Mouse (Mus musculus): ENCODE measurements around the gene Icam2. TPM values are rescaled to one million over a fixed set of nuclear protein-coding genes. Genes with fewer than 3 reads are reported as not detected.
A peak's percentile ranks its signal among the peaks of the same experiment; 100 is the strongest.

Gene Icam2
- total and polyA plus RNA-seq, 3 experiments: 49.6 to 82.7 TPM; not detected in 1

DNA sequence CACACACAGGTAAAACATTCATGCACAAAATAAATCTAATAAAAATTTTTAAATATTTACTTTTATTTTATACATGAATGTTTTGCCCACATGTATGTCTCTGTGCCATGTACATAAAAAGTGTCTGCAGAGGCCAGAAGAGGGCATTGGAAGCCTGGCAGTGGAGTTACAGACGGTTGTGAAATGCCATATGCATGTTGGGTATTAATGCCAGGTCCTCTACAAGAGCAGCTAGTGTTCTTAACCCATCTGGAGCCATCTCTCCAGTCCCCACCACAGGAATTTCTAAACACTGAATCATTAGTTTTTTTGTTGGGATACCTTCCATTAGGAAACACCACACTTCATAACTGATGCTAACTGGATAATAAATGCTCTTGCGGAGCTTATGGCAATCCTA lies 49.7 kb upstream of the Icam2 start:
- Histone ChIP-seq H3K27me3 (ENCODE audit: control insufficient read depth in 1 of 2, insufficient read depth in 2 of 2, low read length in 2 of 2) (no peaks in the 10 kb centered on the region), H3K36me3 (ENCODE audit: control insufficient read depth in 1 of 2, insufficient read depth in 2 of 2, low read length in 2 of 2) (peaks cover 0 to 32% of the 10 kb centered on the region in 2 experiments; a peak in 3 of 4 replicates), H3K4me1 (ENCODE audit: control insufficient read depth in 1 of 2, insufficient read depth in 2 of 2, low read length in 2 of 2) (peaks cover 24 to 26% of the 10 kb centered on the region in 2 experiments), H3K9me3 (replicated peaks; ENCODE audit: insufficient read depth, low read length) (no peaks in the 10 kb centered on the region), H3K9ac (ENCODE audit: control insufficient read depth, low read depth, low read length, poor library complexity, severe bottlenecking) (no peak overlapping the region), H3K27ac (ENCODE audit: control insufficient read depth, low read depth, low read length) (no peak overlapping the region), H3K4me3 (ENCODE audit: control insufficient read depth in 1 of 2, insufficient read depth in 1 of 2, low read depth in 2 of 2, low read length in 2 of 2) (no peak overlapping the region), H3K79me2 (ENCODE audit: control insufficient read depth, insufficient read depth, low read length, poor library complexity) (no peaks in the 10 kb centered on the region)
- TF ChIP-seq SMC3 (IDR thresholded peaks at IDR 0.05; ENCODE audit: low read depth, low read length): 0 out of 2 replicates have a peak, but pooled peaks have one; percentile 9
- no peak for TF ChIP-seq RAD21 (IDR thresholded peaks at IDR 0.05; ENCODE audit: low read depth, low read length)
- no peak for DNase-seq (ENCODE audit: low read depth, low spot score)

DNA sequence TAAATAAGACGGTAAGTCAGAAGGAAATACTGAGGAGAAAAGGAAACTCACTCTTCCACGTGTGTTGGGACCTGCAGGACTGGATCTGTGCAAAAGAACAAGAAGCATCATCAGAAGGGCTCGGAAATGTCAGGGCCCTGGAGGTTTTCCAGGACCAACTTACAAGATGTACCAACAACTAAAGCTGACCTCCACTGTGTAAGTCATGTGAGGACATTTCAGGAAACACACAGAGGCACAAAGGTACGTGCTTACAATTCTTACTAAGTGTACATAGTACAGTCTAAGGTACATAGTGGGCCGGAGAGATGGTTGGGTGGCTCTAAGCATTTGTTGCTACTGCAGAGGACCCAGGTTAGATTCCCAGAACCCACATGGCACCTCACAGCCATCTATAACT lies 49.2 kb upstream of the Icam2 start:
- H3K79me2 ChIP-seq (ENCODE audit: control insufficient read depth, insufficient read depth, low read length, poor library complexity): no peaks in the 10 kb centered on the region
- H3K4me1 ChIP-seq (ENCODE audit: control insufficient read depth in 1 of 2, insufficient read depth in 2 of 2, low read length in 2 of 2): peaks cover 24 to 26% of the 10 kb centered on the region in 2 experiments
- peaks cover 0 to 32% of the 10 kb centered on the region in 2 experiments; a peak in 3 of 4 replicates for H3K36me3 ChIP-seq (ENCODE audit: control insufficient read depth in 1 of 2, insufficient read depth in 2 of 2, low read length in 2 of 2)
- no peak overlapping the region for H3K4me3 ChIP-seq (ENCODE audit: control insufficient read depth in 1 of 2, insufficient read depth in 1 of 2, low read depth in 2 of 2, low read length in 2 of 2)
- H3K27me3 ChIP-seq (ENCODE audit: control insufficient read depth in 1 of 2, insufficient read depth in 2 of 2, low read length in 2 of 2): no peaks in the 10 kb centered on the region
- H3K9me3 ChIP-seq (replicated peaks; ENCODE audit: insufficient read depth, low read length): no peaks in the 10 kb centered on the region
- H3K9ac ChIP-seq (ENCODE audit: control insufficient read depth, low read depth, low read length, poor library complexity, severe bottlenecking): no peak overlapping the region
- no peak for TF ChIP-seq TAL1 (IDR thresholded peaks at IDR 0.05; ENCODE audit: low read length)
- TF ChIP-seq MXI1 (IDR thresholded peaks at IDR 0.05; ENCODE audit: low read depth, low read length): no peak
- no peak for TF ChIP-seq CHD2 (IDR thresholded peaks at IDR 0.05; ENCODE audit: low read length)
- TF ChIP-seq NELFE (IDR thresholded peaks at IDR 0.05; ENCODE audit: low read depth, low read length): no peak
- no peak for TF ChIP-seq RCOR1 (IDR thresholded peaks at IDR 0.05; ENCODE audit: low read depth, low read length)
- no peak for TF ChIP-seq HCFC1 (IDR thresholded peaks at IDR 0.05; ENCODE audit: low read depth, low read length)
- no peak for TF ChIP-seq KAT2A (conservative IDR thresholded peaks at IDR 0.05; ENCODE audit: low read depth, low read length)
- TF ChIP-seq NRF1 (IDR thresholded peaks at IDR 0.05; ENCODE audit: insufficient read depth, low read depth, low read length, poor library complexity, severe bottlenecking): no peak
- no peak for TF ChIP-seq BHLHE40 (IDR thresholded peaks at IDR 0.05; ENCODE audit: borderline replicate concordance, low read depth, low read length)
- TF ChIP-seq ZKSCAN1 (IDR thresholded peaks at IDR 0.05; ENCODE audit: low read depth, low read length): no peak
- TF ChIP-seq ZC3H11A (IDR thresholded peaks at IDR 0.05; ENCODE audit: low read depth, low read length): no peak
- no peak for TF ChIP-seq ZMIZ1 (IDR thresholded peaks at IDR 0.05; ENCODE audit: low read depth, low read length)
- TF ChIP-seq ETS1 (IDR thresholded peaks at IDR 0.05; ENCODE audit: low read depth, low read length): no peak
- TF ChIP-seq CTCF (IDR thresholded peaks at IDR 0.05 in 2 of 3, conservative IDR thresholded peaks at IDR 0.05 in 1 of 3; ENCODE audit: control insufficient read depth in 1 of 3, insufficient read depth in 1 of 3, low read depth in 2 of 3, low read length in 3 of 3, poor library complexity in 1 of 3, severe bottlenecking in 1 of 3): no peak
- no peak for TF ChIP-seq SMC3 (IDR thresholded peaks at IDR 0.05; ENCODE audit: low read depth, low read length)
- no peak for TF ChIP-seq MEF2A (IDR thresholded peaks at IDR 0.05; ENCODE audit: extremely low read depth, insufficient replicate concordance, low read depth, low read length, poor library complexity, severe bottlenecking)
- TF ChIP-seq MAFK (IDR thresholded peaks at IDR 0.05; ENCODE audit: borderline replicate concordance, low read depth, low read length): no peak
- TF ChIP-seq CHD1 (IDR thresholded peaks at IDR 0.05; ENCODE audit: low read depth, low read length): no peak
- DNase-seq (ENCODE audit: low read depth, low spot score): no peak
- H3K27ac ChIP-seq (ENCODE audit: control insufficient read depth, low read depth, low read length): no peak overlapping the region
